Mouse (Mus musculus): ENCODE results near the gene Tbccd1.

GRCm38 (mm10) chr16:22811477-22811876 is 46.0 kb downstream of the Tbccd1 start, which contains the start of gene Crygs:
- TF ChIP-seq CTCF (IDR thresholded peaks at IDR 0.05; ENCODE audit: insufficient read depth, low read length) (no peak), POLR2A (IDR thresholded peaks at IDR 0.05; ENCODE audit: borderline replicate concordance, extremely low read depth, low read depth, low read length) (no peak)

Measured in lung, adult 2 months (tissue).